8 mouse cellular contexts compared by ENCODE assay signal in the genomic region with DNA sequence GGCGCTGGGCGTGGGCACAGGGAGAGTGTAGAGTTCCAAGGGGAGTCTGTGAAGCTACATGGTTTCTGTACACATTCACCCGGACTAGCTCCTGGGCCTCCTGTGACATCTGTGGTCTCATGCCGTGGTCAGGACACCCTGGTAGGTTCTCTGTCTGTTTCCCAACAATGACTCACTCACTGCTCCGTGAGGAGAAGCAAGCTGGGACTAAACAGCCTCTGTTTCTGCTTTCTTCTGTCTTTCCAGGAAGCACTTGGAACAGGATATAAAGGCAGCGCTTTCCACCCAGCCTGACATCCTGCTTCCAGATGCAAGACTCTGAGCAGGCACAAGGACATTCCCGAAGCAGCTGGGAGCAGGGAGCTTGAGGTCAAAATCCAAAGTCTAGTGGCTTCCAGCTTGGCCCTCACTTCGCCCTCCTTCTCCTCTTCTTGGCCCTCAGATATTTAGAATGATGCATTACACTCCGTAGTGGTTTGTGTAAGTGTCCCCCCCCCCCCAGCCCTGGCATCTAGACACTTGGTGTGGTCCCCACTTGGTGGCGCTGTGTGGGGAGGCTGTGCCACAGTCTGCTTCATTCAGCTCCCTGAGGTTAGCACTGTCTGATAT. TPM values are rescaled to one million over a fixed set of nuclear protein-coding genes. Genes with fewer than 3 reads are reported as not detected.
A peak's percentile ranks its signal among the peaks of the same experiment; 100 is the strongest.
DNase-seq lines count a peak whose midpoint lies in the region; ATAC-seq and TF ChIP-seq lines count a peak whose summit lies in the region.

No protein-coding gene starts in this region.

- H3K27me3 ChIP-seq in heart, embryonic 13.5 days (replicated peaks), result 0 out of 2 replicates have a peak, but pooled peaks cover 8% of the 10 kb centered on the region
- no peaks in the 10 kb centered on the region for H3K27me3 ChIP-seq in limb, embryonic 15.5 days
- H3K27me3 ChIP-seq in stomach, postnatal 0 days (ENCODE audit: control insufficient read depth, insufficient read depth, low read length), result no peaks in the 10 kb centered on the region
- H3K27me3 ChIP-seq in hindbrain, embryonic 14.5 days (ENCODE audit: control insufficient read depth, insufficient read depth, low read length), result no peaks in the 10 kb centered on the region

- DNase-seq in right cerebral cortex, postnatal 4 days, result peak; percentile 59
- no peak for DNase-seq in right cerebral cortex, postnatal 25 days
- peak; percentile 81 for DNase-seq in brain, adult 2 months (ENCODE audit: low read depth, low spot score)
- peak; percentile 77 for DNase-seq in stomach, postnatal 0 days (ENCODE audit: low spot score)
- no peak for DNase-seq in frontal cortex, adult 2 months (ENCODE audit: extremely low spot score in 1 of 2, low spot score in 1 of 2)
- no peak for DNase-seq in hindbrain, embryonic 14.5 days (ENCODE audit: low spot score)

- peak overlapping the region; percentile 67 for H3K27ac ChIP-seq in heart, embryonic 13.5 days (replicated peaks)
- peak overlapping the region; percentile 44; the same call in 1 of the 2 replicates for H3K27ac ChIP-seq in limb, embryonic 15.5 days
- peak overlapping the region; percentile 61 for H3K27ac ChIP-seq in stomach, postnatal 0 days (replicated peaks)
- no peak overlapping the region for H3K27ac ChIP-seq in hindbrain, embryonic 14.5 days

- no peaks in the 10 kb centered on the region for H3K9me3 ChIP-seq in heart, embryonic 13.5 days
- H3K9me3 ChIP-seq in limb, embryonic 15.5 days, result no peaks in the 10 kb centered on the region
- H3K9me3 ChIP-seq in stomach, postnatal 0 days (ENCODE audit: control insufficient read depth, low read length), result no peaks in the 10 kb centered on the region
- no peaks in the 10 kb centered on the region for H3K9me3 ChIP-seq in hindbrain, embryonic 14.5 days (ENCODE audit: control insufficient read depth, low read length)

- H3K36me3 ChIP-seq in heart, embryonic 13.5 days, result no peaks in the 10 kb centered on the region
- H3K36me3 ChIP-seq in limb, embryonic 15.5 days, result no peaks in the 10 kb centered on the region
- H3K36me3 ChIP-seq in stomach, postnatal 0 days (ENCODE audit: control insufficient read depth, insufficient read depth, low read length), result no peaks in the 10 kb centered on the region
- H3K36me3 ChIP-seq in hindbrain, embryonic 14.5 days (replicated peaks; ENCODE audit: control insufficient read depth, insufficient read depth), result no peaks in the 10 kb centered on the region

- peak overlapping the region; percentile 13 for H3K4me3 ChIP-seq in heart, embryonic 13.5 days
- no peak overlapping the region for H3K4me3 ChIP-seq in limb, embryonic 15.5 days
- no peak overlapping the region for H3K4me3 ChIP-seq in stomach, postnatal 0 days (ENCODE audit: low read depth, low read length)
- H3K4me3 ChIP-seq in hindbrain, embryonic 14.5 days (replicated peaks; ENCODE audit: low read length), result no peak overlapping the region

- TF ChIP-seq EP300 in stomach, postnatal 0 days (optimal IDR thresholded peaks at IDR 0.05), result no peak

- H3K9ac ChIP-seq in heart, embryonic 13.5 days, result peak overlapping the region; percentile 60
- H3K9ac ChIP-seq in limb, embryonic 15.5 days, result no peak overlapping the region; the same call in 1 of the 2 replicates
- no peak overlapping the region for H3K9ac ChIP-seq in stomach, postnatal 0 days (ENCODE audit: low read length)
- H3K9ac ChIP-seq in hindbrain, embryonic 14.5 days, result no peak overlapping the region

- peak overlapping the region; percentile 56 for H3K4me2 ChIP-seq in heart, embryonic 13.5 days
- H3K4me2 ChIP-seq in limb, embryonic 15.5 days, result no peak overlapping the region
- no peak overlapping the region for H3K4me2 ChIP-seq in stomach, postnatal 0 days (replicated peaks; ENCODE audit: low read depth)
- no peak overlapping the region for H3K4me2 ChIP-seq in hindbrain, embryonic 14.5 days (replicated peaks)

- WGBS in heart, embryonic 13.5 days, result 16% methylated on average over 10 of the region's 10 CpGs
- 33% methylated on average over 10 of the region's 10 CpGs for WGBS in limb, embryonic 15.5 days
- WGBS in stomach, postnatal 0 days, result 26% methylated on average over 10 of the region's 10 CpGs
- WGBS in hindbrain, embryonic 14.5 days, result 31% methylated on average over 10 of the region's 10 CpGs

- peak; percentile 74 for TF ChIP-seq CTCF in stomach, postnatal 0 days (IDR thresholded peaks at IDR 0.05; ENCODE audit: low read depth)

- peaks cover 48% of the 10 kb centered on the region for H3K4me1 ChIP-seq in heart, embryonic 13.5 days
- peaks cover 19% of the 10 kb centered on the region for H3K4me1 ChIP-seq in limb, embryonic 15.5 days
- peaks cover 12% of the 10 kb centered on the region for H3K4me1 ChIP-seq in stomach, postnatal 0 days (replicated peaks; ENCODE audit: control insufficient read depth, insufficient read depth)
- no peaks in the 10 kb centered on the region; the same call in 1 of the 2 replicates for H3K4me1 ChIP-seq in hindbrain, embryonic 14.5 days (replicated peaks; ENCODE audit: control insufficient read depth, insufficient read depth, low read length)

- no peak for ATAC-seq in heart, embryonic 13.5 days (ENCODE audit: extremely low read depth, insufficient number of reproducible peaks, low FRiP score, low TSS enrichment)
- no peak for ATAC-seq in limb, embryonic 15.5 days (ENCODE audit: insufficient number of reproducible peaks, low FRiP score, low TSS enrichment, low read depth)
- ATAC-seq in stomach, postnatal 0 days (ENCODE audit: low FRiP score, low TSS enrichment), result peak; percentile 39; the same call in 1 of the 2 replicates
- ATAC-seq in hindbrain, embryonic 14.5 days (ENCODE audit: low FRiP score), result no peak

RNA-seq across cellular contexts. Expression of a gene that starts 18.5 kb away (rescaled TPM):
- 17.8 and 18.6 TPM in 2 replicates for polyA plus RNA-seq in heart, embryonic 13.5 days (2015; fragmentation: Nextera tagmentation; extraction: Ambion mirVana)
- 20.4 and 23.7 TPM in 2 replicates for polyA plus RNA-seq in limb, embryonic 15.5 days (2015; fragmentation: Nextera tagmentation; extraction: Ambion mirVana)
- 46.5 and 49.5 TPM in 2 replicates for polyA plus RNA-seq in stomach, postnatal 0 days (2015; fragmentation: Nextera tagmentation; extraction: Ambion mirVana)
- 31.8 and 33.0 TPM in 2 replicates for polyA plus RNA-seq in frontal cortex, adult 2 months (2012; rRNA removed)
- 21.8 and 24.4 TPM in 2 replicates for polyA plus RNA-seq in hindbrain, embryonic 14.5 days (2014; fragmentation: Nextera tagmentation; extraction: Ambion mirVana)

RNA-seq across cellular contexts. Expression of a gene that starts 46.2 kb away (rescaled TPM):
- polyA plus RNA-seq in heart, embryonic 13.5 days (2015; fragmentation: Nextera tagmentation; extraction: Ambion mirVana), result 0.60 and 0.64 TPM in 2 replicates
- 3.3 and 3.4 TPM in 2 replicates for polyA plus RNA-seq in limb, embryonic 15.5 days (2015; fragmentation: Nextera tagmentation; extraction: Ambion mirVana)
- 0.73 and 1.1 TPM in 2 replicates for polyA plus RNA-seq in stomach, postnatal 0 days (2015; fragmentation: Nextera tagmentation; extraction: Ambion mirVana)
- 19.7 and 24.3 TPM in 2 replicates for polyA plus RNA-seq in frontal cortex, adult 2 months (2012; rRNA removed)
- 8.9 and 10.7 TPM in 2 replicates for polyA plus RNA-seq in hindbrain, embryonic 14.5 days (2014; fragmentation: Nextera tagmentation; extraction: Ambion mirVana)

Comparison
In these comparisons a context has a peak if more than half of its experiments do, and no peak if none do; other contexts are left out.
1. DNase-seq: peak in right cerebral cortex, postnatal 4 days (single experiment), brain, adult 2 months (single experiment) and stomach, postnatal 0 days (single experiment); none in right cerebral cortex, postnatal 25 days (single experiment), frontal cortex, adult 2 months (0 of 2) and hindbrain, embryonic 14.5 days (single experiment).